Mouse (Mus musculus): Measurements from ENCODE around the gene Plekho2. TPM values are rescaled to one million over a fixed set of nuclear protein-coding genes. Genes with fewer than 3 reads are reported as not detected.

Gene Plekho2
- polyA plus RNA-seq, 1 experiment from 2014 or later: 11.0 TPM

DNA sequence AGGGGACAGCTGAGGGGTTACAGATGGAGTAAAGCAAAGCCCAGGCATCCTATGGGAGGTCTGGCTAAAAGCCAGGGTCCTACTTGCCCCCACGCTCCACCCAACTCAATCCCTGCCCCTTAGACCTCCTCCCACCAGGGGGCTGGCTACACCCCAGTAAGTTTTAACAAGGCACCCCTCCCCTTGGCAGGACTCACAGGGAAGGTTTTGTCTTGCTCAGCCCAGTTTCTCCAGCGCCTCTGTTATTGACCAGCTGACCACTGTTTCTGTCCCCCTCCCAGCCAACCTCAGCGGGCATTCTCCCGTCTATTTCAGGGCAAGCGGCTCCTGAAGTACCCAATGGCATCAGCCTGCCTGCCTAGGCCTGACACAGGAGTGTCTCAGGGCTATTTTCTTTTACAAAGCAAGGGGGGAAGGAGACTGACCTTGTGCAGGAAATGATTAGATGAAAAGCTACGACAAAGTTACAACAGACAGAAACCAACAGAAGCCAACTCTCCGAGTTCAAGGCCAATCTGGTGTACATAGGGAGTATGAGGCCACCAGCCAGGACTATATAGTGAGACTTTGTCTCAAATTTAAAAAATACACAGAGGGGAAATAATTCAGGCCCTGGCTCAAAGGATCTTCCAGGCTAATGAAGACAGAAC lies 2.9 kb downstream of the Plekho2 start:
- H3K4me1 ChIP-seq (ENCODE audit: control insufficient read depth, insufficient read depth, low read length): peaks cover 54% of the 10 kb centered on the region

DNA sequence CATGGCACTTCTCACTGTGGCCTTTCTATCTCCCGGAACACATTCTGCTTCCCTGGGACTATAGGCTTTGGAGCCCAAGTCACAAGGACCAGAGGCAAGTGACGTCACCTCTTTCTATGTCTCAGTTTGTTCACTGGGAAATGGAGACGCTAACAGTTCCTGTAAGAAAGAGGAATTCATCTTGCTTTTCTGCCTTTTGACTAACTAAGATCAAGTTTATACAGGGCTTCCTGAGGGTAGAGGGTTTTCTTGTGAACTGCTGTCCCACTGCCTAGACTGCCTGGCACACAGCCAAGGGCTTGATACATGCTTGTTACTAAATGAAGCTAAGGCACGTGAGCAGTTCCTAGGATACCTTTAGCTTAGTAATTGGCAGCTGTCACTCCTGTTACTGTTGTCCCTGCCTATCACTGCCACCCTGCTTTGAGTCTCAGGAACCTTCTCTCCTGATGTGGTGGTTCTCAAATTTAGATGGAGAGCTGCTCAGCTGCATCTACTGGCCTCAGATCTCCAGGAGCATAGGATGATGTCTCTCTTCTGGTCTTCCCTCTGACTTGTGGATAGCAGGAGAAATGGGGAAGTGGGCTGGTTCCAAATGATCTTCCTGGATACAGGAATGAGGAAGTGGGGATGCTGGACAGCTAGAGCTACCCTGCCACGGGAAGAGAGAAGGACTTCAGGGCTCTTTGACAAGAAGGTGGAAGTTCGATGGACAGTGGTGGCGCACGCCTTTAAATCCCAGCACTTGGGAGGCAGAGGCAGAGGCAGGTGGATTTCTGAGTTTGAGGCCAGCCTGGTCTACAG lies 4.2 kb downstream of the Plekho2 start:
- Histone ChIP-seq H3K9me3 (replicated peaks; ENCODE audit: control insufficient read depth, low read length) (no peaks in the 10 kb centered on the region), H3K4me1 (ENCODE audit: control insufficient read depth, insufficient read depth, low read length) (peaks cover 51% of the 10 kb centered on the region), H3K4me3 (ENCODE audit: low read length) (no peak overlapping the region), H3K9ac (ENCODE audit: low read length) (peak overlapping the region; percentile 45; the same call in 1 of the 2 replicates), H3K27ac (ENCODE audit: low read length) (peak overlapping the region; percentile 90), H3K27me3 (ENCODE audit: control insufficient read depth, insufficient read depth, low read length) (no peaks in the 10 kb centered on the region), H3K4me2 (ENCODE audit: low read depth, low read length) (peak overlapping the region; percentile 38), H3K36me3 (ENCODE audit: control insufficient read depth, insufficient read depth) (peaks cover 10% of the 10 kb centered on the region; the same call in 1 of the 2 replicates)
- ATAC-seq (replicated peaks; ENCODE audit: extremely low read depth, insufficient read depth, low FRiP score): no peak
- 44% methylated on average over 8 of the region's 8 CpGs for WGBS

More for the DNA sequence above, 2.9 kb downstream of the Plekho2 start:
- H3K27me3 ChIP-seq (ENCODE audit: control insufficient read depth, insufficient read depth, low read length): no peaks in the 10 kb centered on the region
- peaks cover 5% of the 10 kb centered on the region; the same call in 1 of the 2 replicates for H3K36me3 ChIP-seq (ENCODE audit: control insufficient read depth, insufficient read depth)
- H3K9me3 ChIP-seq (replicated peaks; ENCODE audit: control insufficient read depth, low read length): no peaks in the 10 kb centered on the region
- no peak for ATAC-seq (replicated peaks; ENCODE audit: extremely low read depth, insufficient read depth, low FRiP score)
- H3K9ac ChIP-seq (ENCODE audit: low read length): 0 out of 2 replicates have a peak overlapping the region, but pooled peaks have one; percentile 41
- WGBS: 38% methylated on average over 7 of the region's 7 CpGs
- H3K4me2 ChIP-seq (ENCODE audit: low read depth, low read length): peak overlapping the region; percentile 33; the same call in 1 of the 2 replicates
- no peak overlapping the region for H3K4me3 ChIP-seq (ENCODE audit: low read length)
- peak overlapping the region; percentile 90 for H3K27ac ChIP-seq (ENCODE audit: low read length)

- H3K9me3 ChIP-seq (replicated peaks; ENCODE audit: control insufficient read depth, low read length): no peaks in the 10 kb centered on the region
- peaks cover 49% of the 10 kb centered on the region for H3K4me1 ChIP-seq (ENCODE audit: control insufficient read depth, insufficient read depth, low read length)
- H3K9ac ChIP-seq (ENCODE audit: low read length): peak overlapping the region; percentile 45; the same call in 1 of the 2 replicates
- H3K27me3 ChIP-seq (ENCODE audit: control insufficient read depth, insufficient read depth, low read length): no peaks in the 10 kb centered on the region
- H3K4me3 ChIP-seq (ENCODE audit: low read length): no peak overlapping the region
- peak overlapping the region; percentile 90 for H3K27ac ChIP-seq (ENCODE audit: low read length)
- WGBS: 68% methylated on average over 11 of the region's 11 CpGs
- peaks cover 10% of the 10 kb centered on the region; the same call in 1 of the 2 replicates for H3K36me3 ChIP-seq (ENCODE audit: control insufficient read depth, insufficient read depth)
- ATAC-seq (replicated peaks; ENCODE audit: extremely low read depth, insufficient read depth, low FRiP score): no peak
- H3K4me2 ChIP-seq (ENCODE audit: low read depth, low read length): peak overlapping the region; percentile 38
Measured at GRCm38 (mm10) chr9:65574513-65575392, 5.1 kb downstream of the Plekho2 start.

DNA sequence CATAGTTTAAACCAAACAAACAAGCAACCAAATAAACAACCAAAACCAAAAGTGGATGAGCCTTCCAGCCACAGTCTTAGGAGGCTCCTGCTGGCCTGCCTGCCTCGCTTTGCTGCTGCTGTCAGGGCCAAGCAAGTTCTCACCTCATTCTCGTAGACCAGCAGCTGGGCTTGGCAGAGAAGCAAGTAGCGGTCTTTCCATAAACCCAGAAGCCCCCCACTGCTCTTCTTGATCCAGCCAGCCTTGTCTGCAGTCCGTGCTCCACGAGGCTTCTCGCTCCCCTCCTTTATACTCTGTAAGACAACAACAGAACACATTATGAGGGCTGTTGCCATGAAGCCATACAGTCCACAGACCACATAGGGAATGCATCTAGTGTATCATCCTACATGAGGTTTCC lies 7.0 kb downstream of the Plekho2 start:
- no peaks in the 10 kb centered on the region for H3K9me3 ChIP-seq (replicated peaks; ENCODE audit: control insufficient read depth, low read length)
- H3K27ac ChIP-seq (ENCODE audit: low read length): no peak overlapping the region
- H3K27me3 ChIP-seq (ENCODE audit: control insufficient read depth, insufficient read depth, low read length): no peaks in the 10 kb centered on the region
- peaks cover 31% of the 10 kb centered on the region for H3K4me1 ChIP-seq (ENCODE audit: control insufficient read depth, insufficient read depth, low read length)
- no peak for ATAC-seq (replicated peaks; ENCODE audit: extremely low read depth, insufficient read depth, low FRiP score)
- H3K36me3 ChIP-seq (ENCODE audit: control insufficient read depth, insufficient read depth): peaks cover 16% of the 10 kb centered on the region
- H3K4me2 ChIP-seq (ENCODE audit: low read depth, low read length): no peak overlapping the region
- H3K9ac ChIP-seq (ENCODE audit: low read length): no peak overlapping the region
- H3K4me3 ChIP-seq (ENCODE audit: low read length): no peak overlapping the region
- WGBS: 86% methylated on average over 6 of the region's 6 CpGs

DNA sequence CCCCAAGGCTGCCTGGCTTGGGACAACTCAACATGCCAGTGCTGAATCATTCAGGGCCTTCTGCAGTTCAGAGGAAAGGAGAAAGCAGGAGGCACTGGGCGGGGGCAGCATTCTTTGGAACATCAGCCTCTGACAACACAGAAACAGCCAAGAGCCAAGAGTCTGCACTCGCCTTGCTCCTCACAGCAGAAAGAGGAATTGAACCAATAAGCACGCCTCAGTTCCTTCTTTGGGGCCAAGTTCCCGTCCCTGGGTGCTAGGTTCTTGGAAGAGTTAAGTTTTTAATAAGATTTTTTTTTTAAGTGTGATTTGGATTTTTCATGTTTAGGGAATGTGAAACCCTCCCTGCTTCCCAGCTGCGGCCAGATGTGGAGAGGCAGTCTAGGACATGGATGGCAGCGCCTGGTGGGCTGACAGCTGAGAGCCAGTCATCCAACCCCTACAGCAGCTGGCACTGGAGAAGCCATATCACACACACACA lies 10.3 kb downstream of the Plekho2 start:
- H3K4me1 ChIP-seq (ENCODE audit: control insufficient read depth, insufficient read depth, low read length): peaks cover 2% of the 10 kb centered on the region
- peak overlapping the region; percentile 56 for H3K27ac ChIP-seq (ENCODE audit: low read length)
- H3K9ac ChIP-seq (ENCODE audit: low read length): no peak overlapping the region
- H3K4me3 ChIP-seq (ENCODE audit: low read length): no peak overlapping the region
- H3K36me3 ChIP-seq (ENCODE audit: control insufficient read depth, insufficient read depth): peaks cover 20% of the 10 kb centered on the region
- no peak for ATAC-seq (replicated peaks; ENCODE audit: extremely low read depth, insufficient read depth, low FRiP score)
- 65% methylated on average over 6 of the region's 6 CpGs for WGBS
- H3K4me2 ChIP-seq (ENCODE audit: low read depth, low read length): no peak overlapping the region
- no peaks in the 10 kb centered on the region for H3K27me3 ChIP-seq (ENCODE audit: control insufficient read depth, insufficient read depth, low read length)
- no peaks in the 10 kb centered on the region for H3K9me3 ChIP-seq (replicated peaks; ENCODE audit: control insufficient read depth, low read length)

GRCm38 (mm10) chr9:65568787-65569186 lies 11.1 kb downstream of the Plekho2 start:
- H3K36me3 ChIP-seq (ENCODE audit: control insufficient read depth, insufficient read depth): peaks cover 21% of the 10 kb centered on the region
- no peak overlapping the region for H3K4me3 ChIP-seq (ENCODE audit: low read length)
- no peaks in the 10 kb centered on the region for H3K4me1 ChIP-seq (ENCODE audit: control insufficient read depth, insufficient read depth, low read length)
- H3K27me3 ChIP-seq (ENCODE audit: control insufficient read depth, insufficient read depth, low read length): no peaks in the 10 kb centered on the region
- 90% methylated on average over 6 of the region's 6 CpGs for WGBS
- no peak overlapping the region for H3K9ac ChIP-seq (ENCODE audit: low read length)
- no peak overlapping the region for H3K4me2 ChIP-seq (ENCODE audit: low read depth, low read length)
- no peak overlapping the region for H3K27ac ChIP-seq (ENCODE audit: low read length)
- no peaks in the 10 kb centered on the region for H3K9me3 ChIP-seq (replicated peaks; ENCODE audit: control insufficient read depth, low read length)
- no peak for ATAC-seq (replicated peaks; ENCODE audit: extremely low read depth, insufficient read depth, low FRiP score)

- Histone ChIP-seq H3K27me3 (ENCODE audit: control insufficient read depth, insufficient read depth, low read length) (no peaks in the 10 kb centered on the region), H3K4me2 (ENCODE audit: low read depth, low read length) (no peak overlapping the region), H3K36me3 (ENCODE audit: control insufficient read depth, insufficient read depth) (peaks cover 22% of the 10 kb centered on the region), H3K4me1 (ENCODE audit: control insufficient read depth, insufficient read depth, low read length) (peaks cover 11% of the 10 kb centered on the region), H3K9ac (ENCODE audit: low read length) (no peak overlapping the region), H3K4me3 (ENCODE audit: low read length) (no peak overlapping the region), H3K9me3 (replicated peaks; ENCODE audit: control insufficient read depth, low read length) (no peaks in the 10 kb centered on the region), H3K27ac (ENCODE audit: low read length) (no peak overlapping the region)
- no peak for ATAC-seq (replicated peaks; ENCODE audit: extremely low read depth, insufficient read depth, low FRiP score)
- WGBS: 85% methylated on average over 2 of the region's 2 CpGs
Measured at GRCm38 (mm10) chr9:65564698-65565097, 15.1 kb downstream of the Plekho2 start.

DNA sequence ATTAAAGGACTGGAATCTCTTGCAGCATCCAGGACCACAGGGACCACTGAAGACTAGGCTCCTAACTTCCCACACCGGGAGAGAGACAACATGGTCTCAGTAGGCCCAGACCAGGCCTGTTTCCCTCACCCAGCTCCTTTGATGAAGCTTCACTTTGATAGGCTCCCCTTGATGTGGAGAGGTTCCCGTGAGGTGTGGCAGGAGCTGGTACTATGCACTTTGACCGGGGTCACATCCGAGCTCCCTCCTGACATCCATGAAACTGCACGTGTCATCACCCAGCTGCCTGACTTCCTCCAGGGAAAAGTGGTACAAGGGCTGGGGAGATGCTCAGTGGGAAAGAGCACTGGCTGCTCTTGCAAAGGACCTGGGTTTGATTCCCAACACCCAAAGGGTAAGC lies 16.8 kb downstream of the Plekho2 start:
- no peaks in the 10 kb centered on the region for H3K27me3 ChIP-seq (ENCODE audit: control insufficient read depth, insufficient read depth, low read length)
- H3K4me2 ChIP-seq (ENCODE audit: low read depth, low read length): no peak overlapping the region
- no peaks in the 10 kb centered on the region for H3K9me3 ChIP-seq (replicated peaks; ENCODE audit: control insufficient read depth, low read length)
- ATAC-seq (replicated peaks; ENCODE audit: extremely low read depth, insufficient read depth, low FRiP score): no peak
- peaks cover 28% of the 10 kb centered on the region for H3K36me3 ChIP-seq (ENCODE audit: control insufficient read depth, insufficient read depth)
- peaks cover 11% of the 10 kb centered on the region for H3K4me1 ChIP-seq (ENCODE audit: control insufficient read depth, insufficient read depth, low read length)
- no peak overlapping the region for H3K9ac ChIP-seq (ENCODE audit: low read length)
- no peak overlapping the region for H3K27ac ChIP-seq (ENCODE audit: low read length)
- H3K4me3 ChIP-seq (ENCODE audit: low read length): no peak overlapping the region
- WGBS: 91% methylated on average over 5 of the region's 5 CpGs

All from heart, embryonic 16.5 days (tissue).